Mouse (Mus musculus) hindbrain, embryonic 12.5 days (tissue): ENCODE measurements around the gene Farp2. TPM values are rescaled to one million over a fixed set of nuclear protein-coding genes. Genes with fewer than 3 reads are reported as not detected.
"Not testable (repeated sequence)": the region's sequence is repeated elsewhere in the genome, so short reads cannot be mapped to it uniquely, and the experiment has no call there.

Experiments
- ATAC-seq: fragments of 200-750 bp; cut with Nextera tagmentation; 2 replicates; pipeline ENCODE4 v1.8.0; 2017; ENCODE audit warnings: moderate TSS enrichment; ENCODE audit not compliant: low FRiP score
- H3K27ac ChIP-seq: fragments of 300-500 bp; sonication (generic); 2 replicates; pipeline ENCODE4 v1.5.1; 2016; ENCODE audit warnings: mild to moderate bottlenecking
- H3K27me3 ChIP-seq: fragments of 300-500 bp; sonication (generic); 2 replicates; pipeline ENCODE4 v1.6.1; 2016; ENCODE audit warnings: mild to moderate bottlenecking
- H3K36me3 ChIP-seq: fragments of 300-500 bp; sonication (generic); 2 replicates; pipeline ENCODE4 v1.6.1; 2016; ENCODE audit warnings: mild to moderate bottlenecking
- H3K4me1 ChIP-seq: fragments of 300-500 bp; sonication (generic); 2 replicates; pipeline ENCODE4 v1.6.1; 2016
- H3K4me2 ChIP-seq: fragments of 300-500 bp; sonication (generic); replicated peaks from 2 replicates; pipeline ENCODE4 v1.6.1; 2016; ENCODE audit warnings: mild to moderate bottlenecking
- H3K4me3 ChIP-seq: fragments of 300-500 bp; sonication (generic); 2 replicates; pipeline ENCODE4 v1.5.1; 2016; ENCODE audit warnings: mild to moderate bottlenecking
- H3K9ac ChIP-seq: fragments of 300-500 bp; sonication (generic); 2 replicates; pipeline ENCODE4 v1.6.1; 2016; ENCODE audit warnings: mild to moderate bottlenecking, moderate library complexity
- H3K9me3 ChIP-seq: fragments of 300-500 bp; sonication (generic); replicated peaks from 2 replicates; pipeline ENCODE4 v1.6.1; 2016; ENCODE audit warnings: mild to moderate bottlenecking
- WGBS: fragments of 180-500 bp; shearing (Covaris S2); methylation state at CpG from one replicate; pipeline ENCODE4 v1.1.7; 2016; 5-methylcytosine and 5-hydroxymethylcytosine counted together
- polyA plus RNA-seq: library from polyadenylated mRNA; unstranded; fragments of >200 nt; fragmentation: Nextera tagmentation; extraction: Ambion mirVana; gene quantifications from 2 replicates; pipeline ENCODE4 v1.2.1, GENCODE M21; 2016

Farp2 gene
- polyA plus RNA-seq, result 6.1 and 6.6 TPM in 2 replicates

DNA sequence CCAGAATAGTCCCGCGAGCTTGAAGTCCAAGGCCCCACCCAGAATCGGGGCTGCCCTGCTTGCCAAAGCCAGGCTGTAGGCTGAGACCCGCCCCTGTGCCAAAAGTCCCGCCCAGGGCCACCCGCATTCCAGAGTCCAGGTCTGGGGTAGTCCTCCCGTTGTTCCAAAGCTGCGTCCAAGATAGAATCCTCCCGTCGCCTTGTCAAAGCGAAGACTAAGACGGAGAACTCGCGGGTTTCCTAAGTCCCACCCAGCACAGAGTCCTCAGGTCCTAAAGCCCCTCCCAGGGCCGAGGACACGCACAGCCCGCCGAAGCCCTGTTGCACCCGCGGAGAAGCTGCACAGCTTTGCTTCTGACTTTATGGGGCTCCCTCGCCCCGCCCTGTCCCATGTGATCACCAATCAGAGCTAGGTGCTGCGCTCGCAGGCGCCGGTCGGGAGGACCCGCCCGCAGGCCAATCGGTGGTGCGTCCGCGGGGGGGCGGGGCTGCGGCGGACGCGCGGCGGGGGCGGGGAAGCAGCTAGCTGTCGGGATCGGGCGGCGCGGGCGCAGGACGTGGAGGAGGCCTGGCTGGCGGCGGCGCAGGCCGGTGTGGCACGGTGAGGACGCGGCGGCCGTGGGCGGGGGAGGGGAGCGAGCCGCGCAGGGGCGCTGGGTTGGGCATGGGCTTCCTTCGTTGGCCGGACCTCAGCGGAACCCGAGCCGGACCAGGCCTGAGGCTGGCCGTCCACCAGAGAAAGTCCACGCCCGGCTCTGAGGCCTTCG lies at the start of gene Farp2:
Gene Farp2, plus strand, starts transcription at position 495 of the 766 bp plus-strand sequence.
- WGBS, result under 1% methylated on average over 63 of the region's 71 CpGs
- Histone ChIP-seq H3K4me1 (peaks cover 18% of the 10 kb centered on the region), H3K27me3 (no peaks in the 10 kb centered on the region), H3K9me3 (no peaks in the 10 kb centered on the region), H3K4me3 (peak within 1 kb of the TSS; percentile 74), H3K9ac (peak within 1 kb of the TSS; percentile 78), H3K36me3 (peaks cover 8% of the 10 kb centered on the region), H3K4me2 (peak within 1 kb of the TSS; percentile 81), H3K27ac (peak within 1 kb of the TSS; percentile 73)
- peak; percentile 98 for ATAC-seq

DNA sequence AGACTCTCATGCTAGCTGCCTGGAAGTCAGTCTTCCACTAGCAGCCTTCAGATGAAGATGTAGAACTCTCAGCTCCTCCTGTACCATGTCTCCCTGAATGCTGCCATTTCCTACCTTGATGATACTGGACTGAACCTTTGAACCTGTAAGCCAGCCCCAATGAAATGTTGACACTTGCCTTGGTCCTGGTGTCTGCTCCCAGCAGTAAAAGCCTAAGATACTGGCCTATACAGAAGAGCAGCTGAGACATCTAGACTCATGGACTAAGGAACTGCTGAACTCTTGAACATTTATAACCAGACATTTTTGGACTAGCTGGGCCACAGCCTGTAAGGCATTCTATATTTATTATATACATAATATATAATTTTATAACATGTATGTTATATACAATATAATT lies 46.8 kb upstream of the Farp2 start:
- no peaks in the 10 kb centered on the region for H3K36me3 ChIP-seq
- H3K9me3 ChIP-seq, result no peaks in the 10 kb centered on the region
- no peaks in the 10 kb centered on the region for H3K27me3 ChIP-seq
- no peak overlapping the region for H3K27ac ChIP-seq
- H3K4me3 ChIP-seq, result no peak overlapping the region
- no peak overlapping the region for H3K4me2 ChIP-seq
- H3K9ac ChIP-seq, result no peak overlapping the region
- H3K4me1 ChIP-seq, result no peaks in the 10 kb centered on the region
- ATAC-seq, result no peak

DNA sequence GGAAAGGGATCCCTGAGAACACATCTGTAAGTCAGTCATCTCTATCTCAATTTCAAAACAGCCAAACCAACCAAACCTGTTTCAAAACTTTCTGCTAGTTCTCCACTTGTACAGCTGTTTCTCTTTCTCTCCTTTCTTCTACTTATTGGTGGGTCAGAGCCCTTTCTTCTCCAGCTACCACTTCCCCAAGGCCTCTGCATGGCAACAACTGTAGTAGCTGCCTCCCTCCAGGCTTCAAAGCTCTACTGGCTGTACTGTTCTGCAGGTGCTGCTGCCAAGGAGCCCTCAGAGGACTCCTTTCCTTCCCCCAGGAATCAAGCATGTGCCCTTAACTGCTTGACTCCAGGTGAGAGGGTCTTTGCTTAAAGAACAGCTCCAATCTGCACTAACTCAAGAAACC lies 46.1 kb upstream of the Farp2 start:
- H3K27me3 ChIP-seq, result no peaks in the 10 kb centered on the region
- H3K4me1 ChIP-seq, result no peaks in the 10 kb centered on the region
- H3K9me3 ChIP-seq, result no peaks in the 10 kb centered on the region
- no peak overlapping the region for H3K9ac ChIP-seq
- H3K36me3 ChIP-seq, result no peaks in the 10 kb centered on the region
- H3K4me3 ChIP-seq, result no peak overlapping the region
- no peak for ATAC-seq
- H3K4me2 ChIP-seq, result no peak overlapping the region
- no peak overlapping the region for H3K27ac ChIP-seq

DNA sequence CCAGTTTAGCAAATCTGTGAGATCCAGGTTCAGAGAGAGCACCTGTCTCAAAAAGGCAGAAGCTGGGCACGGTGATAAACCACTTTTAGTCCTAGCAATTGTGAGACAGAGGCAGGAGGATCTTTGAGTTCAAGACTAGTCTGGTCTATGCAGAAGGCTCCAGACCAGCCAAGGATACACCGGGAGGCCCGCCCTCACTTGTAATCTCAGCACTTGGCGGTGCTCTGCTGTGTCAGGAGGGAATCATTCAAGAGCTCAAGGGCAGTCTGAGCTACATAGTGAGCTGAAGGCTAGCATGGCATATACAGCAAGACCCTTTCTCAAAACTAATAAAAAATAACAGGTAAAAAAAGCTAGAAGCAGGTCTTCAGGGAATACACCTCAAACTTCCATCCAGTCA lies 43.3 kb upstream of the Farp2 start:
- 92% methylated on average over 4 of the region's 4 CpGs for WGBS

DNA sequence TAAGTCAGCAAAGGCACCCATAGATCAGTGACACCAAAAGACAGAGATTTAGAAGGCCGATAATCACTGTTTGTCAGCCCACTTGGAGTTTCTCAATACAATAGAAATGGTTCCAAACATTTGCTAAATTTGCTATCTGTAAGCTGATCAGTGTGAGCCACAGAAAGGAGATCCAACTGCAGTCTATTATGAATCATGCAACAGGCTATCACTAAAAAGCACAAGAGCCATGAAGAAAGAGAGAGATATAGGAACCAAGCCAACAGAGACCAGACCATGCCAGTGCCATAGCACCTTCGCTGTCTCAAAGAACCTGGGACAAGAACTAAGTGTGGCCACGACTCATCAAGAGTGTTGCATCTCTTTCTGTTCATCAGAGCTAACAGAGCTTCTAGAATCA lies 36.2 kb upstream of the Farp2 start:
- Histone ChIP-seq H3K27me3 (no peaks in the 10 kb centered on the region), H3K4me2 (no peak overlapping the region), H3K27ac (no peak overlapping the region), H3K9ac (no peak overlapping the region), H3K36me3 (no peaks in the 10 kb centered on the region), H3K4me3 (no peak overlapping the region), H3K9me3 (0 out of 2 replicates have a peak, but pooled peaks cover 3% of the 10 kb centered on the region), H3K4me1 (peaks cover 12% of the 10 kb centered on the region)
- no peak for ATAC-seq
- WGBS, result 95% methylated on average over 3 of the region's 3 CpGs

More for the DNA sequence above, 43.3 kb upstream of the Farp2 start:
- Histone ChIP-seq H3K27me3 (no peaks in the 10 kb centered on the region), H3K9me3 (no peaks in the 10 kb centered on the region), H3K36me3 (no peaks in the 10 kb centered on the region), H3K4me1 (no peaks in the 10 kb centered on the region), H3K4me2 (no peak overlapping the region), H3K9ac (no peak overlapping the region), H3K4me3 (no peak overlapping the region), H3K27ac (no peak overlapping the region)
- ATAC-seq, result no peak

DNA sequence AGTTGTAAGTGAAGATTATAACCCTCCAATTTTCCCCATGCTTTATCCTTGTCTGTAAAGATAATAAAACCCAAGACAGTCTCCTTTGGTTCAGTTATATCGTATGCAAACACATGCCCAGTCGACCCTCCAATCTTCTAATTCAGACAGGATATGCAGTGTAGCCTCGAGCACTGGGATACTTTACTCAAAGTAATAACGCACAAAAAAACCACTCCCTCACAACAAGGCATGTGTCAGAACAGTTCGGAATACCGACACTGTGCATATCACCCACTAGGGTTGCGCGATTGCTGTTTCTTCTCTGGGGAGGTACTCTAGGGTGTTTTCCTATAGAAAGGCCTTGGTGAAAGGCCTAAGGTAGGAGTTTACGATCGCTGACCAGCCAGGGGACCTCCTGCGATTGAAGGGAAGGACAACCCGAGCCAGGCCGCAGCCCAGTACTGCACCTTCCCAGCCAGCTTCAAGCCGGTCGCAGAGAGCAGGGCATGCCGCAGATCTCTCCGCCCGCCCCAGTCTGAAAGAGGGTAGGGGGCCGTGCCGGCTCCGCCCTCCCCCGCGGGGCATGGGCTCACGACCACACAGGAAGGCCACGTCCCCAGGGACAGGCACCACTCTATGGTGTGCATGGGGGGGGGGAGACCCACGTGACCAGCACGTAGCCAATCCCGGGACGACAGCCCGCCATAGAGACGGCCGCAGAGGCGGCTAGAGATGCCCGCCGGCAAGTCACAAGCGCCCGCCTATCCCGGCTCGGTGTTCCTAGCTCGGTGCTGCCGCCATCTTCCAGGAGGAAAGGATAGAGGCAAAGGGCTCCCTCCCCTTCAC lies 33.9 kb upstream of the Farp2 start:
- Histone ChIP-seq H3K4me1 (peaks cover 12% of the 10 kb centered on the region), H3K4me3 (peak overlapping the region; percentile 74), H3K27me3 (no peaks in the 10 kb centered on the region), H3K4me2 (peak overlapping the region; percentile 56), H3K36me3 (no peaks in the 10 kb centered on the region), H3K27ac (peak overlapping the region; percentile 91), H3K9me3 (0 out of 2 replicates have a peak, but pooled peaks cover 3% of the 10 kb centered on the region), H3K9ac (peak overlapping the region; percentile 87)
- 1% methylated on average over 41 of the region's 41 CpGs for WGBS
- peak; percentile 96 for ATAC-seq

DNA sequence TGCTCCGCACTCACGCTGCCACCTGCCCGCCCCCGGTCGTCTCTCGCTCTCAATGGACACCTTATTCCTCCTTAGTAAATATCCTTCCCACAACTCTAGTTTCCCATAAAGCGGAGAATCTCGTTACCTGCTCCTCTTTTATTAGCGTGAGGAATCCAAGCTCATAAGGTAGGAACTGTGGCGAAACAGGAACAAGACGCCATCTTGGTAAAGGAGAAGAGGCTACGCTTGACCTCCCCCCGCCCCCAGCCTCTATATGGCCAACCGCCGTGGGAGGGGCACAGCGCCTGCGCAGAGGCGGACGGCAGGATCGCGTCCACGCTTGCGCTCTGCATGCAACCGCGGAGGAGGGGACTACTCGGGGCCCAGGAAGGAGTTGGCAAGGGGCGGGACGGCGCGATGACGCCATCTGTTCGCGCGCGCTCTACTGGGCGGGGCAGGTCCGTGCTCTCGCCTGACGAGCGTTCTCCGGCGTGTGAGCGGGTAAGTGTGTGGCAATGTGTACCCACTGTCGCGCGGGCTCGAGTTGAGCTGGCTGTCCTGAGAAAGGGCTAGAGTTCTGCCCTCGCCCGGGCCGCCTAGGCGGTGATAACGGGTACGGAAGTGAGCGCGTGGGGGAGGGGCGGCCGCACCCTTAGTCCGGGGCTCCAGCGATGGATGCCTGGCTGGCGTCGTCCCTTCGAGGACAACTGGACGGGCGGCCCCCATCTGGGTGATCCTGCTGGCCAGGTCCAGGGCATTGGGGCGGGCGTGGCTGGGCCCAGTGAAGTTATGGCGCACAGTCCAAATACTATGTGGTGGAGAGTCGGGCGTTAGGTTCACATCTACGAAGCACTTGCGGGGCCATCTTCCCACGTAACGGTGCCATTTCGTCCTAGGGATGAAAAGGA lies 33.0 kb upstream of the Farp2 start, which contains the start of gene Hdlbp:
Gene Hdlbp, minus strand, starts transcription at position 230 of the 890 bp plus-strand sequence.
- peak within 1 kb of the TSS; percentile 87 for H3K9ac ChIP-seq
- H3K36me3 ChIP-seq, result no peaks in the 10 kb centered on the region
- peak within 1 kb of the TSS; percentile 91 for H3K27ac ChIP-seq
- under 1% methylated on average over 73 of the region's 74 CpGs for WGBS
- ATAC-seq, result peak; percentile 96
- H3K4me2 ChIP-seq, result peak within 1 kb of the TSS; percentile 68
- H3K4me1 ChIP-seq, result peaks cover 12% of the 10 kb centered on the region
- no peaks in the 10 kb centered on the region for H3K27me3 ChIP-seq
- H3K9me3 ChIP-seq, result 0 out of 2 replicates have a peak, but pooled peaks cover 3% of the 10 kb centered on the region
- H3K4me3 ChIP-seq, result peak within 1 kb of the TSS; percentile 74

DNA sequence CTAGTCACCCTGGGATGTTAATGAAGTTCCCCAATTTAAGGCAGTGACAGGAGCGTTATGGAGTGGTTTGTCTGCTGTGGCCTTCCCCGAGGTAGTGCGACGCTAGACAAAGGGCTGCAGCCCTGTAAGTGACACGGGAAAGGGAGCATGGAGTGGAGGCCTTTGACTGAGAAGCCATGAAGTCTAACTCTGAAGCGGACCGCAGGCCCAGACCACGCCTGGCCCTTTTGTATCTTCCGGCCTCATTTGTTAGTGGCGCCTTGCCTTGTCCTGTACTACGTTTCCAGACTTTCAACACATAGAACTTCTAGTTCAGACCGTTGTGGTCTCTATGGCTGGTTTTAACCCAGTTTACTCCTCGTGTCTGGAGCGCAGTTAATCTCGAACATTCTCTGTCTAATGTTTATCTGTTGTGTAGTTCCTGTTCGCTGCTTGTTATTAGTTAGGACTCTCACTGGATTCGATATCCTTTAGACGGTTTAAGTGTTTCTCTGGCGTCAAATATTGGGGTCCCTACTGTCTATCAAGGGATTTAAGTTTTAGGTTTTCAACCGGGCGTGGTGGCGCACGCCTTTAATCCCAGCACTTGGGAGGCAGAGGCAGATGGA lies 32.3 kb upstream of the Farp2 start:
- Histone ChIP-seq H3K4me3 (peak overlapping the region; percentile 74), H3K36me3 (no peaks in the 10 kb centered on the region), H3K27ac (peak overlapping the region; percentile 91), H3K4me2 (peak overlapping the region; percentile 68), H3K27me3 (no peaks in the 10 kb centered on the region), H3K9me3 (0 out of 2 replicates have a peak, but pooled peaks cover under 1% of the 10 kb centered on the region), H3K9ac (peak overlapping the region; percentile 87), H3K4me1 (peaks cover 12% of the 10 kb centered on the region)
- ATAC-seq, result no peak
- 8% methylated on average over 23 of the region's 23 CpGs for WGBS

DNA sequence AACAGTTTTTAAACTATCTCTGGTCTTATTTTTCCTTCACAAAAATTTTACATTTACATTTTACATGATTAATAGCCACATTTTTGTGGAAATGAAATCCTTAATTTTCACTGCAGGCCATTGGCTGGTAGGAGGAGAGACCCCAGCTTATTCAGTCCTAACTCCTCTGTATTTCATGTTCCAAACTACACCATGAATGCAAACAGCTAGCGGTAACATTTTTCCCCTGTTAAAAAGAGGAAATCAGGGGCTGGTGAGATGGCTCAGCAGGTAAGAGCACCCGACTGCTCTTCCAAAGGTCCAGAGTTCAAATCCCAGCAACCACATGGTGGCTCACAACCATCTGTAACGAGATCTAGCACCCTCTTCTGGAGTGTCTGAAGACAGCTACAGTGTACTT lies 25.6 kb upstream of the Farp2 start:
- not testable (repeated sequence) for H3K9me3 ChIP-seq, H3K9ac ChIP-seq, H3K4me2 ChIP-seq, ATAC-seq, H3K27me3 ChIP-seq, H3K27ac ChIP-seq, H3K36me3 ChIP-seq, H3K4me3 ChIP-seq, H3K4me1 ChIP-seq
- WGBS, result 91% methylated on average over 3 of the region's 3 CpGs

DNA sequence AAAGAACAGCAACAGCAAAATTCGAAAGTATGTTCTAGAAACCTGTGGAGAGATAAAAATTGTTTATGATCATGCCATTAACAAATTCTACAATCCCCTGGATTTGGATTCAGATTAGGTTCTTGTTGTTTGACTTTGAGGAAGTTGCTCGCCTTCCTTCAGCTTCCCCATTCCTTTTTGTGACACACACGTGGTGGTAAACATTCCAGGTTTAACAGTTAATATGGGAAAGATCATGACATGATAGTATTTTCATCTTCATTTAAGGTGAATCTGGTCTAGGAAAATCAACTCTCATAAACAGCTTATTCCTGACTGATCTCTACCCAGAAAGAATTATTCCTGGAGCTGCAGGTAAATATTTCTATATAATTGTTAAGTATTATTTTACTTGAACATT lies 16.6 kb upstream of the Farp2 start:
- no peak overlapping the region for H3K27ac ChIP-seq
- no peaks in the 10 kb centered on the region for H3K4me1 ChIP-seq
- no peak overlapping the region for H3K9ac ChIP-seq
- ATAC-seq, result no peak
- no peaks in the 10 kb centered on the region for H3K27me3 ChIP-seq
- H3K36me3 ChIP-seq, result peaks cover 46% of the 10 kb centered on the region
- H3K4me2 ChIP-seq, result no peak overlapping the region
- WGBS, result 89% methylated on average over 3 of the region's 3 CpGs
- H3K4me3 ChIP-seq, result no peak overlapping the region
- no peaks in the 10 kb centered on the region for H3K9me3 ChIP-seq

DNA sequence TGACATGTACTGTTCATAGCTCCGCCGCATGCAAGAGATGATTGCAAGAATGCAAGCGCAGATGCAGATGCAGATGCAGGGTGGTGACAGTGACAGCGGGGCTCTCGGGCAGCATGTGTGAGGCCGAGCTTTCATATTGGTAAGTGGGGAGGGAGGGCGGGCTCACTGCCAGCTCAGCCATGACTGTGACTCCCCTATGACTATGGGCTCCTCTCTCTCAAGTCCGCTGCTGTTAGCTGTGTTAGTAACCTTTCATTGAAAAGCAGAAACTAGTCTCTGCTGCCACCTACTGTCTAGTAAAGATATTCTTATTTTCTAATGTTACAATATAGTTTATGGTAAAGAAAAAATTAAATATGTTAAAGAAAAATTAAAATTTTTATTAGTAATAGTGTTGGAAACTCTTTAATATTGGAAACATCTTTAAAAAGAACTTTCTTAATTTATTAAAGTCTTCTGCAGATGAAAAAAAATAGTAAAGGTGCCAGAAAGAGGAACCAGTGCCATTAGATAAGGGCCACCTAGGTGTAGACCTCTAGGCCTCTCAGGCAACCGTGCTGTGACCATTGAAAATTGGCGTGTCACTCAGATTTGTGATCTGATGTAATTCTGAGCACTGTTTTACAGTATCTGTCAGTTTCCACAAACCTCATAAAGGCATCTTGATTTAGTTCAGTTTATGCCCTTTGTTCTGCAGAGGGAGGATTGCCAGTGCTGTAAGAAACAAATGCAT lies 4.8 kb upstream of the Farp2 start:
- Histone ChIP-seq H3K9ac (no peak overlapping the region), H3K27ac (no peak overlapping the region), H3K4me1 (peaks cover 7% of the 10 kb centered on the region), H3K4me3 (no peak overlapping the region), H3K36me3 (peaks cover 40% of the 10 kb centered on the region), H3K4me2 (no peak overlapping the region), H3K27me3 (no peaks in the 10 kb centered on the region), H3K9me3 (no peaks in the 10 kb centered on the region)
- WGBS, result 54% methylated on average over 10 of the region's 10 CpGs
- ATAC-seq, result peak; percentile 70
